Mouse (Mus musculus) spleen, adult 10 weeks (tissue): ENCODE data around the gene Hirip3. TPM values are rescaled to one million over a fixed set of nuclear protein-coding genes. Genes with fewer than 3 reads are reported as not detected.

ENCODE experiments used
- polyA plus RNA-seq: library from polyadenylated mRNA; stranded (reverse); fragments of 350-450 nt; fragmentation: Illumina TruSeq; extraction: RNeasy Lipid Tissue Mini Kit (QIAGEN cat#74804); gene quantifications from one replicate; pipeline ENCODE4 v1.2.3, GENCODE M21; 2015; ENCODE audit warnings: low replicate concordance; ENCODE audit not compliant: insufficient read depth

Hirip3 gene
- polyA plus RNA-seq = 41.1 TPM

DNA sequence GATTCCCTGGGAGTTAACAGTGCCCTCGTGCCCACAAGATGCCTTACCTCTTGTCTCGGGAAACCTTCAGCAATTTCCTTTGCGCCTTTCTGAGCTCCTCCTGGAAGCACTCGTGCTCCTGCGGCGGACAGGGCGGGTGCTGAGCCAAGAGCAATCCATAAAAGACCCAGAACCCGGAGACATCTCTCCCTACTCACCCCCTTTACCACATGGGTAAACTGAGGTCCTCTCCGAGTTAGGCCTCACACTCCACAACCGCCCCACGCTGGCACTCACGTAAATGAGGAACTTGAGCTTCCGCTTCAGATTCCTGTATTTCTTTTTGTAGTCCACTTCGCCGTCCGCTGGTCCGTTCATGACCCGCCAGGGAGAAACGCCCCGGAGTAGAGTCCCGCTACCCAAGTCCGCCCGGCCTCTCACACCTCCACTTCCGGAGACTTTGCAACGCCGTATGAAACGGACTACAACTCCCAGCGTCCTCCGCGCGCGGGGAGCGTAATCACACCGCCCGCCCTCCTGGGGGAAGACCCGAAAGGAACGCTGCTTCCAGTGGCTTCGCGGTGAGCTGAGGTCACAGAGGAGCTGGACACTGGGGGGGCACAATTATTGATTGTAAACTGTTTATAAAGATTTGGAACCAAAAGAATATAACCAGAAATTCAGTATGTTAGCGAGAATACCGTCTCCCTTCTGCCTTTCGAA lies at the start of gene Hirip3:
Gene Hirip3, plus strand, starts transcription at position 544 of the 702 bp plus-strand sequence.

DNA sequence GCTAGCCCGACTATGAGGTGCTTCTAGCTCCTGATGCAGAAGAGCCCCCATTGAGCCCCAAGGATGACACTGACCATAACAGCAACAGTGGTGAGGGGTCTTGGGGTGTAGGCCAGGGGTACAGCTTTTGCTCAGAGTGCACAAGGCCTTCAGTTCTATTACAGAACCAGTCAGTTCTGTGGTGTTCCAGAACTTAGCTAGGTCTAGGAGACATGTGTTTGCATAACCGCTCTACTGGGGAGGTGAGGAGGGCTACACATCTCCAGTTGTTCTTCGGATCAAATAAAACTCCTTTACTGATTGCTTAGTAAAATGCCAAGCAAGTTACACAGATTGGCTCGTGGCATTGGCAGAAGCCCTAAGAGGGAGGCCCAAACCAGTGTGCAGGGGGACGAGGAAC lies 30.2 kb upstream of the Hirip3 start, which contains the start of gene 4930451I11Rik:
Gene 4930451I11Rik, minus strand, starts transcription at position 101 of the 400 bp plus-strand sequence.

DNA sequence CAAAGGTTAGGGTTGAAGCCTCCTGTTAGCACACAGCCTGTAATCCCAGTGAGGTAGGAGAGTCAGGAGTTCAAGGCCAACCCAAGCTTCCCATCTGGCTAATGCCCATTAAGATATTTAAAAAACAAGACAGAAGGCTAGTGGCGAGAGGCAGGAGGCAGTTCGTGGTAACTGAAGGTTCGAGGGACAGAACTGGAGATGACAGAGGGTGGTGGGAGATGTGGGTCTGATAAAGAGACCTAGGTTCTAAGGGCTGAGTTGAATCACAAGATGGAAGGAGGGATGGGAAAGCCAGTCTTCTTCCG lies 14.7 kb upstream of the Hirip3 start, which contains the start of gene Doc2a:
Gene Doc2a, plus strand, starts transcription at position 301 of the 305 bp plus-strand sequence.

DNA sequence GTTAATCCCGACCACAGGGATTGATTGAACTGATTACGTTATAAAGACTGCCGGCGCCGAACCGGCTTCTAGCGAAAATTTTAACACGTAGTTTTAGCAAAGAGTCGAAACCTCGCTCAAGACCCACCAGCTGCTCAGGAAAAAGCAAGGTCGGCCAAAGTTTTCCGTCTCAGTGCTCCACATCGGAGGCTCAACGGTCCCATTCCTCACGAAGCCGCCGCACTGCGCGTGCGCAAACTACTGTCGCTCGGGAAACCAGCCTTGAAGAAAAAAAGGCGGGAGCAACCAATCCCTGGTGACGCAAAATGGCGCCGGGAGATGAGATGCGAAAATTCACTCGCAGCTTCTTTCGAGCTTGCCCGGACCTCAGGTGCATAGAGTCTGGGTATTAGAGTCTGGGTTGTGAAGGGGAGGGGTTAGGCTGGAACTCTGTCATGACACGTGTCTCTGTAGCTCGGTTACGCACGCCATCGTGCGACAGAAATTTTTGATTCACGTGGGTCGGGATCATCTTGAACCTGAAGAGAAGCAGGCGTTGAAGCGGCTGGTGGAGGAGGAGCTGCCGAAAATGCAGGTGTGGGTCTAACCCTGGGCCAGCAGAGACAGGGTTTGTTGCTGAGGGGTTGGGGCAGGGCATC lies 494 bp downstream of the Hirip3 start, which contains the start of gene Ino80e:
Gene Ino80e, minus strand, starts transcription at position 231 of the 638 bp plus-strand sequence.

DNA sequence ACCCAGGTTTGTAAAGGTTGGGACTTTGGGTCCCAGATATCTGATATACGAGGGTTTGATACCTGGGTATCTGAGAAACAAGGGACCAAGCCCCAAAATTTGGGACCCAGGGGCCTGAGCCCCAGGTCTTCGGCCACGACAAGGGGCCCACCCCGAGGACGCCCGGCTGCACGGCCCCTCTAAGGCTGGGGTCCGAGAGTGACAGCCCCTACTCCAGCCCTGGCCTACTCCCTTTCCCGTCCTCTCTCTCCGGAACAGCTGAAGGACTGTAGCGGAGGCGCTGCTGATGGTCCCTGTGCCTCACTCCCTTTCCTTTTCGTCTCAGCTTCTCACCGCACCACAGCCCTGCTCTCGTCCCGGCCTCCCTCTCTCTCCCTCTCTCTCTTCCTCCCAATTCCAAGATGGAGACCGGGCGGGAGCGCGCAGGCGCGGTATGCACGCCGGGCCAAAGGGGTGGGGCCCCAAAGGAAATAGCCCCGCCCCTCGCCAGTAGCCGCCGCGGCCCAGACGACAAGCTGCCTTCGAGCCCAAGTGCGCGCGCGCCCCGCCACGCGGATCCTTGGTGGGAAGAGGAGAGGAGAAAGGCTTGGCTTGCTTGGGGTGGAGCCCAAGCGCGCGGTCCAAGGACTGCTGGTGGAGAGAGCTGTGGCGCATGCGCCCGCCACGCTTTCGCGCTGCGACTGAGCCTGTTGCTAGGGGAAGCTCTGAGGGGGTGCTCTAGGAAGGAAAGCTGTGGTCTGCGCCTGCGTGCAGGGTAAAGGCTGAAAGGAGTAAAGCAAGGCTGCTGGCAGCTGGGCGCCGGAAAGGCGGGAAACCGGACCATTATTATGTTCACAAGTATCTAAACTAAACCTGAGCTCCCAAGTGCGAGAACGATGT lies 22.8 kb downstream of the Hirip3 start, which contains the start of gene Taok2:
Gene Taok2, minus strand, starts transcription at position 418 of the 879 bp plus-strand sequence.

Other genes starting within 250 kb of the Hirip3 start
- gene Nupr1, start 231.1 kb upstream of the Hirip3 start, polyA plus RNA-seq = 26.0 TPM
- gene Sgf29, start 212.7 kb upstream of the Hirip3 start, polyA plus RNA-seq = 30.5 TPM
- 38.4 TPM for gene Sult1a1, start 185.5 kb upstream of the Hirip3 start, polyA plus RNA-seq
- gene Bola2, start 166.6 kb upstream of the Hirip3 start, polyA plus RNA-seq = 9.9 TPM
- gene Slx1b, start 166.2 kb upstream of the Hirip3 start, polyA plus RNA-seq = 7.6 TPM
- 1,014 TPM for gene Coro1a, start 154.2 kb upstream of the Hirip3 start, polyA plus RNA-seq
- gene Mapk3, start 102.4 kb upstream of the Hirip3 start, polyA plus RNA-seq = 58.8 TPM
- gene Gdpd3, start 95.6 kb upstream of the Hirip3 start, polyA plus RNA-seq = 8.9 TPM
- gene Ypel3, start 85.0 kb upstream of the Hirip3 start, polyA plus RNA-seq = 121 TPM
- gene Tbx6, start 80.5 kb upstream of the Hirip3 start, polyA plus RNA-seq = 2.8 TPM
- gene Ppp4c, start 69.5 kb upstream of the Hirip3 start, polyA plus RNA-seq = 170 TPM
- not detected for gene Fam57b, start 64.3 kb upstream of the Hirip3 start, polyA plus RNA-seq
- not detected for gene 4930451I11Rik, start 30.3 kb upstream of the Hirip3 start, polyA plus RNA-seq
- not detected for gene Doc2a, start 14.6 kb upstream of the Hirip3 start, polyA plus RNA-seq
- 30.1 TPM for gene Ino80e, start 405 bp downstream of the Hirip3 start, polyA plus RNA-seq
- 37.0 TPM for gene Taok2, start 22.7 kb downstream of the Hirip3 start, polyA plus RNA-seq
- gene Tmem219, start 60.9 kb downstream of the Hirip3 start, polyA plus RNA-seq = 47.9 TPM
- gene Kctd13, start 66.9 kb downstream of the Hirip3 start, polyA plus RNA-seq = 13.7 TPM
- not detected for gene Asphd1, start 87.6 kb downstream of the Hirip3 start, polyA plus RNA-seq
- gene Sez6l2, start 88.6 kb downstream of the Hirip3 start, polyA plus RNA-seq = 2.6 TPM
- 56.1 TPM for gene Cdipt, start 113.9 kb downstream of the Hirip3 start, polyA plus RNA-seq
- gene Cdiptos, start 114.1 kb downstream of the Hirip3 start, polyA plus RNA-seq = 2.5 TPM
- 13.5 TPM for gene Mvp, start 152.6 kb downstream of the Hirip3 start, polyA plus RNA-seq
- gene Pagr1b, start 154.5 kb downstream of the Hirip3 start, polyA plus RNA-seq = not detected
- gene Pagr1a, start 155.4 kb downstream of the Hirip3 start, polyA plus RNA-seq = 13.5 TPM
- gene Gm42742, start 159.1 kb downstream of the Hirip3 start, polyA plus RNA-seq = 20.9 TPM
- 3.2 TPM for gene Prrt2, start 159.2 kb downstream of the Hirip3 start, polyA plus RNA-seq
- 111 TPM for gene Maz, start 165.1 kb downstream of the Hirip3 start, polyA plus RNA-seq
- 10.6 TPM for gene Kif22, start 180.5 kb downstream of the Hirip3 start, polyA plus RNA-seq
- 6.7 TPM for gene Zg16, start 225.4 kb downstream of the Hirip3 start, polyA plus RNA-seq
- gene AI467606, start 229.4 kb downstream of the Hirip3 start, polyA plus RNA-seq = 81.1 TPM